Mouse (Mus musculus) right cerebral cortex, postnatal 10 days (tissue): ENCODE results near the gene Dnlz.
"Not testable (repeated sequence)": the region's sequence is repeated elsewhere in the genome, so short reads cannot be mapped to it uniquely, and the experiment has no call there.

Experiments used
- DNase-seq, 2 experiments: peaks; one replicate each; pipeline ENCODE4 v3.0.0; 2021; ENCODE audit warnings: low spot score in 2 of 2

Gene Dnlz

DNA sequence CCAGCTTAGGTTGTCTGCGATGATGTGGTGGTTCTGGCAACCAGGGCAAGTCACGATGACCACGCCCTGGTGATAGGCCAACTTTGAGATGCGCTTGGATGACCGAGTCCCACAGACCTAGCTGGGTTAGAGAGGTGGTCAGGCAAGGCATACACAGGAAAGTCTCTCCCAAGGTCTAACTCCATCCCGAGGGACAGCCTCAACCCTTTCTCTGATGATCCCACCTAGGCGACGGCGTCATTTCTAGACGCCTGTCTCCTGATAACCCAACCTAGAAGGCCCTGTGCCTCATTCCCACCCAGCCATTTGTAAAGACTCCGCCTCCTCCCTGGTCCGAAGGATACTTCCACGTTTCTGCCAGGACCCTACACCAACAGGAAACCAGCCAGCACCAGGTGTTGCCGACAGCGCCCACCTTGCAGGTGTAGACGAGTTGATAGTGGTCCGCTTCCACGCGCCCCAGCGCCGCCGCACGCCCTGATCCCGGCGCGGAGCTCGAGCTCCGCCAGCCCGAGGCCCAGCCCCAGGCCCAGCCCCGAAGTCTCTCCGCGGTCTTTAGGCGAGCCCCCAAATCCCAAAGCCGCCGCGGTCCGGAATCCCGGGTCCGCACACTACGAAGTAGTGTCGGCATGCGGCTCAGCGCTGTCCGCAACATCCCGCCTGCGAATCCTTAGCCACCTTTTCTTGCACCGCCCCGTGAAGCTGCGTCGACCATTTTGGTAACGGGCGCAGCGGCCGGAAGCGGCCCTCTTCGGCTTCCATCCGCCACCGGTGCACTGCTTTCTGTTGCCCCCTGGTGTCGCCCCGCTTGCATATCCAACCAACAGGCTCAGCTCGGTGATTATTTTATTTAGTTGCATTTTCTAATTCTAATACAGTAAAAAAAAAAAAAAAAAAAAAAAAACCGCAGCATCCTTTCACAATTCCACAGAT lies at the start of gene Dnlz:
Gene Dnlz (minus strand): TSS at position 753 of the 933 bp plus-strand sequence.
- DNase-seq, result peak; percentile 95 to 96

DNA sequence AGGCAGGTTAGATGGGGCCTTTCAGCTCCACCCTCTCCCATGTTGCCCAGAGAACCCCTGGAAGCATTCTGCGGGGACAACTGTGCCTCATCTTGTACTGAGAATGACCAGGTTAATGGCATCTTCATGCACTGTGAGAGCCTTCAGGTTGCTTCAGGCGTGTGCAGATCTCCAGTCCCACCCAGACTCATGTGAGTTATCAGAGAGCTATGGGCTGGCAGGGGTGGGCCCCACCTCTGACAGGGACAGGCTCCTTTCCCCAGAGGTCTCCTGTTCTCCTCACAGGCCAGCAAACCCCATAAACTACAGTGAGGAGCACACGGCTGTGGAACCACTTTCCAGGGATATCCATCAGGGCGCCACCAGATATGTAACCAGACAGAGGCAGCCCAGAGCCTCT lies 49.1 kb upstream of the Dnlz start:
- no peak for DNase-seq

DNA sequence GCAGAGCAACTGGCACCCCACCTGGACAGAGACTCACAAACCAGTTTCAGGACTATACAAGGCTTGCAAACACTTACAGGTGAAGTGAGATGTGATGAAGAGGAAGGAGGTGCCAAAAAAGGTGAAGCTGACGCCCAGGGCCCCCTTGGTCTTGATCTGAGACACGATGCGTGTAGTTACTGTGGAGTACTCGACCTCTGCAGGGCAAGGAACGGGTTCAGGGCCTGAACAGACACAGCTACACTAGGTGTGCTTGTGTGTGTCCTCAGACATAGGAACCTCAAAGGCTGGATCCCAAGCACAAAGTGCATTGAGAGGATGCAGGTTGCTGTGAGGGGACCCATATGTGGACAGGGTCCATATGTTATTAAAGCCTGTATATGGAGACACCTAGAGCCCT lies 48.4 kb upstream of the Dnlz start:
- DNase-seq, result no peak

DNA sequence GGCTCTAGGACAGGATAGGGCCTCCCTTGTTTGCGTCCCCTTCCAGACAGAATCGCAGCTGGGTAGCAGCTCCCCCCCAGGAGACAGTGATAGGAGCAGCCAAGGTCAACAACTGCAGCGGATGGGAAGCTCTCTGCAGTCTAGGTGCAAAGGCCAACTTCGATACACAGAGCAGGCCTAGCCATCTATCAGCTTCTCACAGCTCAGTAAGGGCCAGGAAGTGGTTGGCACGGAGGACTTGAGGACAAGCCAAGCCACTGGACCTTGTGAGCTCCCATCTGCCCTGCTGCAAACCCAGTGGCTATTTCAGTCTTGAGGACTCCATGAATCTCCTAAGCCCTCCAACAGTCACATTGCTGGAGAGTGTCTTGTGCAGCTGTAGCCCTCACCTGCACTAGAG lies 47.7 kb upstream of the Dnlz start:
- no peak for DNase-seq

DNA sequence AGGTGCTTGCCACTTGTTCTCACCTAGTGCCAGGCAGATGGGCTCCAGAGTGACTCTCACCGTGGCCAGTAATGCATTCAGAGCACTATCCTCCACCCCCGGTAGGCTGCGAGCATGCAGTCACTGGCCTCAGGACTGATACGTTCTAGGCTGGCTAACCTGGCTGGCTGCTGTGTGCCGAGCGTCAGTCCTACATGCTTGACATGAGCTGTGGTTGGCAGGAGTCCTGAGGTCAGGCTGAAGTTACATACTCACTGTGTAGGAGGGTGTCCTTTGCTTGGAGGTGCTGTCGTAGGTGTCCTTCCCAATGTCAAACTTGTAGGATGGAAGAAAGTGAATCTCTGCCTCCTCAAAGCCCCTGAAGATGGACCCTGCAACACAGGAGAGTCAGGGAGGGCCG lies 47.1 kb upstream of the Dnlz start:
- no peak for DNase-seq

DNA sequence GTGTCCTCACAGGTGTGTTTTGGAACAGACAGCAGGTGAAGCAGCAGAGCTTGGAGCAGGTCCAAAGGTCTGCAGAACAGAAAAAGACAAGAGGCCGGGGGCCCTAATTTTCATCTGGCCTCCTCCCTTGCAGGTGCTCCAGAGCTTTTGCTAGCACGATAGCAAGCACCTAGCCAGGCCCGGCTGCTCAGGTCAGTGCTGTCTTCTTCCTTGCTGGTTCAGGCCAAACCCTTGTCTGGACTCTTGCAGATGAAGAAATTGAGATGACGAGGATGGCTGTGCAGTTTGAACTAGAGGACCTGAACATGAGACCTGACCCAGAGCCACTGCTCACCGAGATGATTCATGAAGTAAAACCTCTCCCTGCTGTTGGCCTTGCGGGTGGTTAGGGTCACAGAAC lies 39.7 kb upstream of the Dnlz start:
- DNase-seq, result no peak

DNA sequence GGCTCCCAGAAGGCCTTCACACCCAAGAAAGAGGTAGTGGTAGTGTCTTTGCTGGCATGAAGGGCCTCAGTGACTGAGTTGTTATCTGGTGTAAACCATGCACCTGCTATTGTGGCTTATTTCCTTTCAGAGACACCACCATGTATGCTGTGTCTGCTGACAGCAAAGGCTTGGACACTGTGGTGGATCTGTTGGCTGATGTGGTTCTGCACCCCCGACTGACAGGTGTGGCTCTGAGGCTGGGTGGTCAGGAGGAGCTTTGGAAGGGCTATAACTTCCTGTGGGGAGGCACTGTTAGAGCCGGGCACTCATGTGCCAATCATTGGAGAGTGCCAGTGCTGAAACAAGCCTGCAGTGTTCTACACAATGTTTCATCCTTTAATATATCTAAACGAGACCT lies 39.0 kb upstream of the Dnlz start:
- DNase-seq, result no peak

DNA sequence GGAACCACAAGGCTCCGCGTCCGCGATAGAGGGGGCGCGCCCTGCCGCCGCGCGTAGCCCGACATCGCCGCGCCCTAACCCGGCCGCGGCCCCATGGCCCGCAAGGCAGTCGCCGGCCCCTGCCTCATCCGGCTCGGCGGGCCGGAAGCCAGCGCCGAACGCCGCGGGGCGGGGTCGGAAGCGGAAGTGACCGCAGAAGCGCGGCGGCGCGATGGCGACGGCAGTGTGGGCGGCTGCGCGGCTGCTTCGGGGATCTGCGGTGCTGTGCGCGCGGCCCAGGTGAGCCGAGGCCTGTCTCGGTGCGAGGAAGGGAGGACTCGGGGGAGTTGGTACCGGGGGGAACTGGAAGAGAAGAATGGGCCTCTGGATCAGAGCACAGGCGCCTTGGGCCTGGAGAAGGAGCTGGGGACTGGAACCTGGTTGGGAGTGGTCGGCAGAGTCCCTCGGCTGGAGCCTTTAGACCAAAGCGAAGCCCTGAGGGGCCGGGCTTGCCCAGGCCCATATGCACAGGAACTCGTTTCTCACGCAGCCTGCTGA lies 37.3 kb upstream of the Dnlz start, which contains the start of the genes Entr1 and Pmpca:
Gene Entr1 (minus strand): TSS at position 163 of the 537 bp plus-strand sequence.
Gene Pmpca (plus strand): TSS at position 186 of the 537 bp plus-strand sequence.
- DNase-seq, result peak; percentile 89 to 91

DNA sequence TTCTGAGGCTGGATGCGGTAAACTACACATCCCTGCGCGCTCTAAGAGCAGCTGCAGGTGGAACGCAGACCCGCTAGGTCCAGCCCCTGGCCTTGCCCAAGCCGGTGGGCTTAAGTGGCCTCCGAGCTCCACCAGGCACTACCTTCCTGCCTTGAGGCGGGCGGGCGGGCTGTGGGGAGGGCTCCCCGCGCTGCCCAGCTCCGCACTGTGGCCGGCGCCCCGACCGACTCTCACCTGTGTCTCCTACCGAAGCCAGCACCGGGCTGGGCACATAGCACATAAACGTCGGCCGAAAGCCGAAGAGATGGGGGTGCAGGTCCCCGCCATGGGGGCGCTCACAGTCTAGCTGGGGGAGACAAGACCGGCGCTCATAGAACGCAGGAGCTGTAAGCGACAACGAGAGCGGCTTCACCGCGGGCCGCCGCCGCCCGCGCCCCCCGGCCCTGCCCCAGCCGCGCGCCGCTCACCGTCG lies 36.8 kb upstream of the Dnlz start:
- no peak for DNase-seq

DNA sequence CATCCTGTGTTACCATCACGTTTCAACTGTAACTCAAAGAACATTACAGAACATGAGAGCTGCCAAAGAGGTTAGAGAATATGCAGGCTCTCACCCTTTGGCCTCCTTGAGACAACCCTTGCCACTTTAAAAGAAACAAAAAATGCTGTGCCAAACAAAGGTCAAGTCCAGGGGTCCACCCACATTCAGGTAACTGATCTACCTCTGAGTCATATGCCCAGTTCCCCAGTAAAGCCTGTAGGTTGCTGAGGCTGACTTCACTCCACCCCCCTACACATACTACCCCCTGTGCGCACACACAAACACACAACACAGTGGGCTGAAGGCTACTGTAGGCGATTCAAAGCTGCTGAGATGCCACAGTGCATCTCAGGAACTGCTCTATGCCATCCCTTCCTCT lies 35.8 kb upstream of the Dnlz start:
- no peak for DNase-seq

DNA sequence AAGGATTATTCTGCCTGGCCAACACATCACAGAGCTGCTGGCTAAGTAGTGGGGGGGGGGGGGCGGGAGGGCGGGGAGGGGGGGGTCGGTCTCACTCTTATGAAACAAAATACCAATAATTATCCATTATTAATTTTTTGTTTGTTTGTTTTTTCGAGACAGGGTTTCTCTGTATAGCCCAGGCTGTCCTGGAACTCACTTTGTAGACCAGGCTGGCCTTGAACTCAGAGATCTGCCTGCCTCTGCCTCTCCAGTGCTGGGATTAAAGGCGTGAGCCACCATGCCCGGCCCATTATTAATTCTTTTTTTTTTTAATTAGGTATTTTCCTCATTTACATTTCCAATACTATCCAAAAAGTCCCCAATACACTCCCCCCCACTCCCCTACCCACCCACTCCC lies 29.0 kb upstream of the Dnlz start:
- DNase-seq, result not testable (repeated sequence)

DNA sequence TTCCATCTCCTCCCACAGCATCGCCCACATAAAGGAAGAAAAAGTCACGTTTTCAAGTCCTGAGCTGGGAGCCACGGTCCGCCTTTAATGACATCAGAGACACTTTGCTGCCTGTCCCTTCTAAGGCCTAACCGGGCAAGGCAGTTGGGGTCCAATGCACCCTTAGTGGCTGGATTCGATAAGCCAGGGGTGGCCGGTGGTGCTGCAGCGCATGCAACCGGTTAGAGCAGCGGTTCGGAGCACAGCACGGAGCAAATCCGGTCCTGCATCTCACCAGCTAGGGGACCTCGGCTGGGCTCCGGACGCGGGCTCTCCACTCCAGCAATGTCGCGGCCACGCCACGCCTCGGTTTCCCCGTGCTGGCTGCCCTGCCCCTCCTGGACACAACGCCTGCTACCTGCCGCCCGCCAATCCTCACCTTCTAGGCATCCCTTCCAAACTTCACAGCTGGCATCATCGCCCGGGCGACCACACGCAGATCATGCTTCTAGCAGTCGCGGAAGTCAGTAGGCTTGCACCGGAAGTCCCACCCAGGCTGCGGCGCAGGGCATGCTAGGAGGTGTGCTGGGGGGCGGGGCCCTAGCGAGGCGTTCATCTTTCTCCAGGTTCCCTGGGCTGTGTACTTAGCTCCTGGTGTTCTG lies 28.3 kb upstream of the Dnlz start, which contains the start of gene Snapc4:
Gene Snapc4 (minus strand): TSS at position 523 of the 641 bp plus-strand sequence.
- DNase-seq, result peak; percentile 91 to 92

DNA sequence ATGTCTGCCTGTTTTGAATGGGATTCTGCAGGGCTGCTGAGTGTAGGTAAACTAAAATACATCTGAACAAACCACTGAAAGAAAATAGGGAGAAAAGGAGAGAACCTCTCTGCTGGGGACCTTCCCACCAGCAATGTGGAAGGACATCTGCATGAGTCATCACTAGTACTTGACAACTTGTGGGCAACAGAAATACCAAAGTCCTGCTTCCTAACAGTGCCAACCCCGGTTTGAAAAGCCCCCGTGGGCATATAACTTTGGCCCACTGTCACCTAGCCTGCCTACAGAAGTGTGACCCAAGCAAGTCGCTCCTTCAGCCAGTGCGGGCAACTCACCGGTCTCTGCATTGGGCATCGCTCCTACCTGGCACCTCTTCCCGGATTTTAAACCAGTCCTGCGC lies 20.5 kb upstream of the Dnlz start:
- no peak for DNase-seq

DNA sequence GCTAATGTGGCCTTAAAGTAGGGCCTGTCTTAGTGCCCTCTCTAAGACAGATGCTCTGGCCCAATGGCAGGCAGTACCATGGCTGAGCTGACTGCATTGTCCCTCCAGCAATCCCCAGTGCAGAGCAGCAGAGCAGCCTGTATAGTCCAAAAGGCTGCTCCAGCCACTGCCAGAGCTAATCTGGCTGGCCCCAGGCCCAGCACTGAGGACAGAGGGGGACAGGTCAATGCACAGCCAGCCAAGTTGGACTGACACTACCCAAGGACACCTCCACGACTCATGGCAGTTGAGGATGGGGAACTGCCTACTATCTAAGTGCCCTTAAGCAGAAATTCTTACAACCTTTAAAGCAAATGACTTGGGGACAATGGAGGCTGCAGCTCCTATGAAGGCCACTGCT lies 16.7 kb upstream of the Dnlz start:
- no peak for DNase-seq

DNA sequence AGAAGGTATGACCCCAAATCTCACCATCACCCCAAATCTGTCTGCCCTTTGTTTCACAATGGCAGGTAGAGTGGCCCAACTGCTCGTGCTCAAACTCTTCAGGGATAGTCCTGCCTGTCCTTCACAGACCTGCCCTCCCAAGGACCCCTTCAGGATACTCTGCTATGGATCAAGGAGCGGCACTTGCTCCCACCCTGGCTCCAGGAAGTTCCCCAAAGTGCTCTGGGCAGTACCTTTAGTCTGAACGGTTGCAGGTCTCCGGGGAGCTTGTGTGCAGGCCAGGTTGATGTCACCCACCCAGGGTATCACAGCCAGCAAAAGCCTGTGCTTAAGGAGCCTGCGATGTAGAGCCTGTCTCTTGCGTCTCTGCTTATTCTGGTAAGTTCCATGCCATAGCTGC lies 16.0 kb upstream of the Dnlz start:
- no peak for DNase-seq

DNA sequence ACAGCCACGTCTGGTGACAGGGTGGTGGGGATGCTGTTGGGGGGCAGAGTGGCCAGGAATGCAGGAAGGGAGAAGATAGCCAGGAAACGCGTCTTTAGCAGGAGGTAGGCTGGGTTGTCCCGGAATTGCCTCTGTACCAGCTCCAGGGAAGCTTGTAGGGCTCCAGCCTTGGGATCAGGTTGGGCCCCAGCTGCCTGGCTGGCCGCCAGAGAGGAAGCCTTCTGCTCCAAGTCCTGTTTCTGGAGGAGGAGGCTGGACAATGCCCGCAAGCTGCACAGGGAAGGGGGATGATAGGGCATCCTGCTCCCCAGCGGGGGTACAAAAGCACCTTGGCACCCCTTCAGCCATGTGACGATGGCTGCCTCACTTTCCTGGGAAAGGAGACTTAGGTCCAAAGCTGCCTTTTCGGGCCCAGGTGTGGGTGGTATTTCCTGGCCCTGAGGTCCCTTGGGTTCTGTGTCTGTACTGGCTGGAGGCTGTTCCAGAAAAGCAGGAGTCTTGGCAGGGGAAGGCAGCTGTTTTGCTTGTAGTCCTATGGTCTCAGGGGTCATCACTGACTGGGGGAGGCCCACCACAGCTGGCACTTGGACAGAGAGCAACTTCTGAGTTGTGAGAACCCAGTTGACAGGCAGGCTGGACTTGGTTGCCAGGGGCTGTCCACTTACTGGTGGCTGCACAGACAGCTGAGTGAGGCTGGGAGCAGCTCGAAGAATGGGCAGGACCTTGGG lies 13.0 kb upstream of the Dnlz start:
- peak; percentile 65 to 71 for DNase-seq

DNA sequence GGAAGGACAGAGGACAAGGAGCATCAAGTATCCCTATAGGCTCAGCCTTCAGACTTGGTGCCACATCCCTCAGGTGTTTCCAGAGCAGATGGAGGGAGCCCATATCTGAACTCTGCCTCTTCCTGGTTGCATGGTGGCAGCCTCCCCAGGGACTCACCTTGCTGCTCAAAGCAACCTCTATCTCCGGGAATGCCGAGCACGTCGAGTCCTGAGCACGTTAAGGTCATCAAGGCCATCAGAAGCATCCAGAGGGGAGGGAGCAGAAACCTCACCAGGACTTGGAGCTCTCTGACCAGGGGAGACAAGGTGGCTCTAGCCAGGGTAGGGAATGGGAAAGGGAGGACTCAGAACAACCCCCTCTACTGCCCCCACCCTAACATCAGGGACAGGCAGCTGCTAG lies 11.6 kb upstream of the Dnlz start:
- no peak for DNase-seq

DNA sequence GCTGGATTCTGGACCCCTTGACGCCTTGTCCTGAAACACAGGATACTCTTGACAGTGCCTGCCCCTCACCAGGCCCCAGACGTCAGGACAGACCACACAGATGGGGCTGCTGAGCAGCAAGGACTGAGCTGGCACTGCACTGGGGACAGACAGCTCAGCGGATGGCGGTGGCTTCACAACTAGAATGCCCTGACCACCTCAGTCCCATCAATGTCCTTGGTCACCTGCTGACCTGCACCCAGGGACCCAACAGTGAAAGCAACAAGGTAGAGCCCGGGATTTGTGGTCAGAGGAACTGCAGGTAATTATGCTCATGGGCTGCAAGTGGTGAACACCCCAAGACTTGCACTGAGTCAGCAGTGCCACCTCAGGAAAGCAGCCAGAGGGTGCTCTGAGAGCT lies 11.1 kb upstream of the Dnlz start:
- DNase-seq, result no peak

DNA sequence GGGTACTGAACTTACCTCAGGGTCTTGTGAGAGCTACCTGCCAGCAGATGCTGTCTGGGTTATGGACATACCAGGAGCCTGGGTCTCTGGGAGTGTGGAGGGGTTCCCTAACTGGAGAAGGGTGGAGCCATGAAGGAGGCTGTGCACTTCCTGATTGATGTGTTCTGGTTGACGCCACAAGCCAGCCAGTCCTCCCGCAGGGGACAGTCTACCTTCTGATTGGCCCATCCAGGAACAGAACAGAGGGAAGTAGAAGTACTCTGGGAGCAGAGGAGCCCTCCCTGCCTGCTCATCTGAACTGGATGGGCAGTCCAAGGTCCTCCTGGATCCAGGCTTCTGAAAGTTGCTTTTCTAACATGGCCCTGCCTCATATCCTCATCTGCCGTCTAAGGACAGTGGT lies 8.9 kb upstream of the Dnlz start, which contains the start of gene Card9:
Gene Card9 (minus strand): TSS at position 147 of the 400 bp plus-strand sequence.
- DNase-seq, result peak in 1 of 2 experiments; percentile 43

DNA sequence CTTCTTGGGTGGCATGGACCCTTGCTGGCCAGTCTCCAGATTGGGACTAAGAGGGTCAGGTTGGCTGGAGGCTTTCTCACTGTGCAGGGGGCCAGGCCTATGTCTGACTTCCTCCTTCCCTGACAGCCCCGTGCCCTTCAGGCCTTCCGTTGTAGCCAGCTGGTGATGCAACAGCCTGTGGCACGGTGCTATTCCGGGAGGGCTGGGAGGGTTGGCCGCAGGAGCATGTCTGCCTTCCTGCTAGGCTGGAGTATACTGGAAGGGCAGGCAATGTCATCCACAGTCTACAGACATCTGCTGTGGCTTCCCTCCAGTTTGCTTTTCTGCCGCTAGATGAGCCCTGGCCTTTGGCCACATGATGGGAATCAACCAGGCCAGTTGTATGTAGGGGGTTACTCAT lies 8.1 kb upstream of the Dnlz start:
- DNase-seq, result peak in 1 of 2 experiments; percentile 60

DNA sequence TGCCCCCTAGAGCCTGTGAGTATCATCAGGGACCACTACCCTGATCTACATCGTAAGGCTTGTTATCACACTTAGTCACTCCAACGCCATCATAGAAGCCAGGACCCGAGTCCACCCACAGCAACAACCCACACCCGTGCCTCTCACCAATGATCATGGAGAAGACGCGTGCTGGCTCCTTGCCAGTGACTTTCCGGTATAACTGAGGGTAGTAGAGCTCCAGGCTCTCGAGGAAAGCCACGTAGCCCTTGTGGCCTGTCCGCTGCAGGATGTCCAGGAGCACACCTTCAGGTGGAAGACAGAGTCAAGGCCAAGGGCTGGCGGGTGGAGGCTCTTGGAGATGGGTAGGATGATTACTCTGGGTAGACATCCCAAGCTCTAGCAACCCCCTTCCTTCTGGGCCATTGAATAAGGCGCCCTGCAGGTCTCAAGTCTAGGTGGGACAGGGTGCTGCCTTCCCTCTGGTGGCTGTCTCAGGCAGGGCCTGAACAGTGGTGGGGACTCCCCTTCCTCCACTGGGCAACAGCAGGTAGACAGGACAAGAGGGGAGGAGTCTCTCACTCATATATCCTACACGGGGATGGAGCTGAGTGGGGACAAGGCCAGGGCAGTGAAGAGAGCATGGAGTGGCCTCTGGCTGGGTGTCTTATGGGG lies 6.9 kb upstream of the Dnlz start:
- peak in 1 of 2 experiments; percentile 37 for DNase-seq
